Mouse (Mus musculus) neutrophil, adult 5-6 weeks (primary cell): ENCODE measurements around the gene Rnf135. TPM values are rescaled to one million over a fixed set of nuclear protein-coding genes. Genes with fewer than 3 reads are reported as not detected.
"Not testable (repeated sequence)": the region's sequence is repeated elsewhere in the genome, so short reads cannot be mapped to it uniquely, and the experiment has no call there.

Experiments used
- ATAC-seq: fragments of 151-379, 151-347 bp; 2 replicates; pipeline ENCODE4 v1.8.0; 2017; ENCODE audit warnings: mild to moderate bottlenecking, moderate TSS enrichment; ENCODE audit not compliant: insufficient number of reproducible peaks, poor library complexity, low FRiP score, severe bottlenecking; ENCODE audit errors: extremely low read depth
- total RNA-seq: library from RNA; stranded (forward); fragments of 200-1000 nt; gene quantifications from 2 replicates; pipeline ENCODE4 v1.2.3, GENCODE M21; 2017

Gene Rnf135
- total RNA-seq, 1 experiment from 2014 or later: 5.9 TPM

GRCm38 (mm10) chr11:80190280-80190679, 6.6 kb downstream of the Rnf135 start:
- ATAC-seq: no peak

- ATAC-seq: no peak
Measured at GRCm38 (mm10) chr11:80193827-80194226, 10.2 kb downstream of the Rnf135 start.

- ATAC-seq: no peak
Measured at GRCm38 (mm10) chr11:80196351-80196750, 12.7 kb downstream of the Rnf135 start.

GRCm38 (mm10) chr11:80199316-80199715, 15.7 kb downstream of the Rnf135 start:
- ATAC-seq: no peak

- ATAC-seq: no peak
Measured at GRCm38 (mm10) chr11:80199773-80200172, 16.1 kb downstream of the Rnf135 start.

- no peak for ATAC-seq
Measured at GRCm38 (mm10) chr11:80200326-80200725, 16.7 kb downstream of the Rnf135 start.

- ATAC-seq: no peak
Measured at GRCm38 (mm10) chr11:80202296-80202695, 18.6 kb downstream of the Rnf135 start.

GRCm38 (mm10) chr11:80204037-80204436, 20.4 kb downstream of the Rnf135 start:
- ATAC-seq: no peak

- ATAC-seq: no peak
Measured at GRCm38 (mm10) chr11:80204941-80205340, 21.3 kb downstream of the Rnf135 start.

- ATAC-seq: no peak
Measured at GRCm38 (mm10) chr11:80208465-80208859, 24.8 kb downstream of the Rnf135 start.

- ATAC-seq: peak; percentile 96
Measured at GRCm38 (mm10) chr11:80208860-80209800, 25.5 kb downstream of the Rnf135 start, which contains the start of gene Rhot1. Gene Rhot1 (plus strand): TSS chr11:80209019.

- no peak for ATAC-seq
Measured at GRCm38 (mm10) chr11:80210321-80210720, 26.7 kb downstream of the Rnf135 start.

GRCm38 (mm10) chr11:80212282-80212681, 28.6 kb downstream of the Rnf135 start:
- ATAC-seq: no peak

GRCm38 (mm10) chr11:80215291-80215690, 31.6 kb downstream of the Rnf135 start:
- no peak for ATAC-seq

GRCm38 (mm10) chr11:80218657-80219293, 35.1 kb downstream of the Rnf135 start:
- ATAC-seq: no peak

GRCm38 (mm10) chr11:80230066-80230465, 46.4 kb downstream of the Rnf135 start:
- ATAC-seq: not testable (repeated sequence)

- no peak for ATAC-seq
Measured at GRCm38 (mm10) chr11:80237278-80237677, 53.6 kb downstream of the Rnf135 start.

GRCm38 (mm10) chr11:80238306-80238705, 54.7 kb downstream of the Rnf135 start:
- ATAC-seq: no peak

- ATAC-seq: no peak
Measured at GRCm38 (mm10) chr11:80247026-80247425, 63.4 kb downstream of the Rnf135 start.

GRCm38 (mm10) chr11:80248531-80248930, 64.9 kb downstream of the Rnf135 start:
- no peak for ATAC-seq
